Mouse (Mus musculus): ENCODE data around the gene Rad9b.

Rad9b gene

DNA sequence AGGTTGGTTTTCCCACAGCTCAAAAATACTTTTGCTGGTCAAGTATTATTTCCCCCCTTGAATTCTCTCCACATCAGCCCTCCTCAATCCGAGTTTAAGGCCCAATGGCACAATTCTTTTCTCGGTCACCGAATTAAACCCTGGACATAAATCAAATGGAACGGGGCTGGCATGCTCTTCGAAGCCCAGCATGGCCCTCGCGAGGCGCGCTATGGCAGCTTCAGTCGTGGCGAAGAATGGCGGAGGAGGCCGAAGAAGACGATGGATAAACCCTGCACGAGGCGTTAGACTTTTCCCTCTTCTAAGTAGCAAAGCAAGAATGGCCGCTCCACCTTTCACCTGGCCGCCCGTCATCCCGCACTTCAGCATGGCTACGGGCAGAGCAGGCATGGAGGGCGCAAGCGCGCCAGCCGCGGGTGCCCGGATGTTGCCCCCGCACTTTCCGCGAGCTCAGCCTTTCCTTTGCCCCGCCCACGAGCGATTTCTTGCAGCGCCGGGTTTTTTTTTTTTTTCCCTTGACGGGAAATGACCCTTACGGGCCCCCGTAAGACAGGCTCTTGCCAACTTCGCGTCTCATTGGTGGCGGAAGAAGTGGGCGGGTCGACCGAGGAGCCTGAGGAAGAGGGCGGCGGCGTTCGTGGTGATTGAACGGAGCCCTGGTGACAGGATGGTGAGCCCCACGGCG, at the start of gene Rad9b, which contains the start of gene Vps29:
TSS of gene Rad9b (minus strand) at position 427 of the 685 bp plus-strand sequence.
TSS of gene Vps29 (plus strand) at position 563 of the 685 bp plus-strand sequence.
- DNase-seq (ENCODE audit: low read depth, low spot score), result peak; percentile 100

DNA sequence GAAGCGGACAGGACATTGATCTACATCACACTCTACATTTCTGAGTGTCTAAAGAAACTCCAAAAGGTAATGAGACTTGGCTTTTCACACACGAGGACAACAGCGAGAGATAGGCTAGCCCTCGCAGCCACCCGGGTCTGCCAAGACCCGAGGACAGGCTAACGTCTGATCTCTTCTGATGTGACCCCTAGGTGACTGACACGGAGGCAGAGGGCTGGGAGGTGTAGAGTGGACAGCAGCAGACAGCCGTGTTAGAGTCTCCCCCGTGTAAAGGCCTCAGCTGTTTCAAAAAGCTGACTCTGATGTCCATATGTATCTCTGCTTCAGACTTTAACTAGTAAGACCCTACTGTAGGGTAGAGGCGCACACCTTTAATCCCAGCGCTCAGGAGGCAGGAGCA, 49.3 kb upstream of the Rad9b start:
- no peak for DNase-seq (ENCODE audit: low read depth, low spot score)

DNA sequence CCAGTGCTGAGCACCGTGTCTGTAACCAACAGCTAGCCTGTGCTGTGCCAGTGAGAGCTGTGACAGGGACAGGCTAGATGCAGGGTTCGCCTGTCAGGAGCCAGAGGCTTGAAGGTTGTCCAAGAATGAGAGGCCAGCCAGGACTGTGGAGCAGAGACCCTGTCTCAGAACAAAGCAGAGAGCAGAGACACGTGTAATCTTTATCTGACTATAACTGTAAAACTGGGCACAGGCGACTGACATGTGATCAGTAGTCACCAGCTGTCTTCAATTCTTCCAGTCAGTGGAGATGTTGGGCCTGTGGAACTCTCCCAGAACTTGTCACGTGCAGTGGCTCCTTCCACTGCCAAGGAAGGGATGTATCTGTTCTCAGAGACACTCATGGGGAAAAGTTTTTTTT, 48.7 kb upstream of the Rad9b start:
- no peak for DNase-seq (ENCODE audit: low read depth, low spot score)

DNA sequence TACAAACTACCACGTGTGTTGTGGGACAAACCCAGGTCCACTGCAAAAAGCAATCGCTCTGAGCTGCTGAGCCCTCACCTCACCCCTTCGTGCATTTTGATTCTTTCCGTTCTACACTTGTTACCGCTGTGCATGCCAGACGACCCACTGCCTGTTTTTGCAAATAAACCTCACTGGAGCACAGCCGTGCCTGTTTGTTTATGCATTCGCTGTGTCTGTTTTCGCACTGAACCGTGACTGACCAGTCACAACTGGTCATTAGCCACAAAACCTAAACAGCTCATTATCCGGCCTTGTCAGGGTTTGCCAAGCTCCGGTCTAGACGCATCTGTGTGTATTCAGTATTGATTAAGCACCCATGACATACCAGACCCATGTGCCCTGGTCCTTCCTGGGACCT, 48.1 kb upstream of the Rad9b start:
- no peak for DNase-seq (ENCODE audit: low read depth, low spot score)

DNA sequence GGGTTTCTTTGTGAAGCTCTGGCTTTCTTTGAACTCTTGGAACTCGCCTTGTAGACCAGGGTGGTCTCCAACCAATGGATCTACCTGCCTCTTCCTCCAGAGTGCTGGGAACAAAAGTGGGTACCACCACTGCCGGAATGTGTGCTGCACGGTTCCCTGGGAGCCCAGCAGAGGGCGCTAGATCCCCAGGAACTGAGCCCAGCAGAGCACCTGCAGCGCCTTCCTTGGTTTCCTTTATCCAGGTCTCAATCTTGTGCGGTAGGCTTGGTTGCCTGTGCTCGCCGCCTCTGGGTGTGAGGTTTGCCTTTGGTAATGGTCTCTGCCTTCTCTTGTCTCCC, 47.2 kb upstream of the Rad9b start:
- peak; percentile 78 for DNase-seq (ENCODE audit: low read depth, low spot score)

DNA sequence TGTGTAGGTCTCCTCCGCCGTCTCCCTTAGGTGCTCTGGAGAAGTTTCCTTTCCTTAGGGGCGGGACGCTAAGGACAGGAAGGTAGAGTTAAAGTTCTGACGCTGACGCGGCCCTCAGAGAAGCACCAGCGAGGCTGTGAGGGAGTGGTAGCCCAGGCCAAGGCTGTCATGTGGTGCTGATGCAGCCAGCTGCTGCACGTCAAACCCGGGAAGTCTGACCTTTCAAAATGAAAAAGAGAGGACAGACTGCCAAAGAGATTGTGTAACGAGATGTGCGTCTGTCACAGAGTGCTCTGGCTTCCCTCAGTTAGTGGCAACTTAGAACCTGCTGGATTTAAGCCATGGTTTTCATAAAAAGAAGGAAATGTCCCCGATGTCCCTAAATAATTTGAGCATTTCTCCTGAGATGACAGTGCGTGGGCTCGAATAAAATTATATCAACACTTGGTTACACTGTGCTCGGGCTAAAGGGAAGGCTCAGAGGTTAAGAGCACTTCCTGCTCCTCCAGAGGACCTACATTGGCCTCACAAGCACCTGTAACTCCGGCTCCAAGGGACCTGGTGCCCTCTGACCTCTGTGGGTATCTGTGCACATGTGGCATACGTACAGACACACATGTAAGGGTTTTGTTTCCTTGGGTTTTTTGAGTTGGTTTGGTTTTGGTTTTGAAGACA, 46.7 kb upstream of the Rad9b start:
- no peak for DNase-seq (ENCODE audit: low read depth, low spot score)

DNA sequence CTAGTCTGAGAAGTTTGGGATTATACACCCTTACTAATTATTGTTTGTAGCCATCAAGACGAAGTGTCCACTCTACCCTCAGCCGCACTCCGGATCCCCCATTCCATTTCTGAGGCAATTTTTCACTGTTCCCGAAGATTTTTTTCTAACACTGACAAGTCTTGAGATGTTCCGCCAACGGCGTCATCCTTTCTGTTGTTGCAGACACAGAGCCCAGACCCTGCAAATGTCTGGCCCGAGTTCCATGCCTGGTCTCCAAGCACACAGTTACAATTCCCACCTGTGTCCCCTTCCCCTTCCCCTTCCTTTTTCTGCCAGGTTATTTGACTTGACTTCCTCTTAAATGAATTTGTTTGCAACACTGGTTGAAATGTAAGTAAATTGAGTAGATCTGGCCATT, 45.8 kb upstream of the Rad9b start:
- DNase-seq (ENCODE audit: low read depth, low spot score), result no peak

DNA sequence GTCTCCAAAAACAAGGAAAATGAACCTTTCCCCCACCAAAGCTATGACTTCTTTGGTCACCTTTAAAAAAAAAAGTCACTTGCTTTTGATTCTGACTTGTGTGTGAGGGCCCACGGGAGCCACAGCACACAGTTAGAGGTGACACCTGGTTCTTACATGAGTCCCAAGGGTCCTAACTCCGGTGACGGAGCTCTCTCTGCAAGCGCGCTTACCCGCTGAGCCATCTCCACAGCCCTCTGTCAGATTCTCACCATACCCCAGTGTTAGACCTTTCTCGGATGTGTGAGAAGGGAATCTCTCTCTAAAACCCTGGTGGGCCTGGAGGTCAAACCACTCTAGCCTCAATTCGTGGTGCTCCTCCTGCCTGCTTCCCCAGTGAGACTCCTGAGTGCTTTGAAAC, 43.5 kb upstream of the Rad9b start:
- no peak for DNase-seq (ENCODE audit: low read depth, low spot score)

DNA sequence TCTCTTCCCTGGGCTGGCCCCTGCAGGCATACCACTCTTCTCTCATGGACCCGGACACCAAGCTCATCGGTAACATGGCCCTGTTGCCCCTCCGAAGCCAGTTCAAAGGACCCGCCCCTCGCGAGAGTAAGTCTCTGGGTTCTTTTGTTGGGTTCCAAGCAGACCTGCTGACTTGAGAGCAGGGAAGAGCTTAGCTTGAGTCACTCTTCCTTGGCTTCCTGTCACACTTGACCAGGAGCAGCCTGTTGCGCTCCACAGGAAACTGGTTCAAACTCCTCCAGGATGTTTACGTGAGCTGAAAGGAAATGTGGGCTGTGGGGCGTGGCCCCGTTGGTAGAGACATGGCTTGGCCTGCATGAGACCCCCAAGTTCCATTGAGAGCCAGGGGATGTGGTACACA, 42.8 kb upstream of the Rad9b start:
- DNase-seq (ENCODE audit: low read depth, low spot score), result peak; percentile 87

DNA sequence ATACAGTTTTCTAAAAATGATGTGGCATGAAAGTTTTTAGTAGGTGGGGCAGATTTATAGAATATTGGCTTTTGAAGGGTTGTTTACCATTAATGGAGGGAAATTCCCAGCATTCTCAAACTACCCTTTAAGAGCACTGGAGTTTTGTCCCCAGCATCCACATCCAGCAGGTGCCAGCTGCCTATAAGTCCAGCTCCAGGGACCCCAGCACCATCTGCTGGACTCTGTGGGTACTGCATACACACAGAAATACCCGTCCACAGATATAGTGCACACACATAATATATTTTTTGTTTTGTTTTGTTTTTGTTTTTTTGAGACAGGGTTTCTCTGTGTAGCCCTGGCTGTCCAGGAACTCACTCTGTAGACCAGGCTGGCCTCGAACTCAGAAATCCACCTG, 39.9 kb upstream of the Rad9b start:
- peak; percentile 76 for DNase-seq (ENCODE audit: low read depth, low spot score)

DNA sequence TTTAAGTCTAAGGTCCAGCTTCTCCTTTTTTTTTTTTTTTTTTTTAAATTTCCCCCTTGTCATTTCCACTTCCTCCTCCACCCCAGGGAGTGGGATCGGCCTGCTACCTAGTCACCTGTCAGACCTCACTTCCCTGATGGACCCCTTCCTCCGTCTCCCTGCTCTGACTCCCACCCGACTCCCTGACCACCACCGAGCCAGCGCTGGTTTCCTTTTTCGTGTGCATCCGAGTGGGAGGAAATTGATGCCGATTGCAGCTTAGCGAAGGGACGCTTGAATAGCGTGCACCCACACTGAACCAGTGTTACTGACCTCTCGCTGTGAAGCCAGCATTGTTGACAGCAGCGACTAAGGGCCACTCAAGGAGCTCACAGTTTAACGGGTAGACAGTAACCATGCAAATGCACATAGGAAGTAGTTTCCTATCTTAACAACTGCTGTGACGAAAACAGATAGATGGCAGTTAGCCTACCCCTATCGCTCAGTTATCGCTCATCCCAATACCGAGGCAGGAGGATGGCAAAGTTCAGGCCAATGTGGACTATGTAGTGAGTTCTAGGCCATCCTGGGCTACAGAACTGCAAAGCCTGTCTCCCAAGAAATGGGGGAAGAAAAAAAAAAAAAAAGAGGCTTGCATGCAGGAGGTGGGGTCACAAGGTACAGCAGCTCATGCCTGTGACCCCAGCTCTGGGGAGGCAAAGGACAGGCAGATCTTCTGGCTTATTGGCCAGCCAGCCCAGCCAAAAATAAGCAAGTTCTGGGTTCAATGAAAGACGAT, 38.4 kb upstream of the Rad9b start:
- DNase-seq (ENCODE audit: low read depth, low spot score), result no peak

DNA sequence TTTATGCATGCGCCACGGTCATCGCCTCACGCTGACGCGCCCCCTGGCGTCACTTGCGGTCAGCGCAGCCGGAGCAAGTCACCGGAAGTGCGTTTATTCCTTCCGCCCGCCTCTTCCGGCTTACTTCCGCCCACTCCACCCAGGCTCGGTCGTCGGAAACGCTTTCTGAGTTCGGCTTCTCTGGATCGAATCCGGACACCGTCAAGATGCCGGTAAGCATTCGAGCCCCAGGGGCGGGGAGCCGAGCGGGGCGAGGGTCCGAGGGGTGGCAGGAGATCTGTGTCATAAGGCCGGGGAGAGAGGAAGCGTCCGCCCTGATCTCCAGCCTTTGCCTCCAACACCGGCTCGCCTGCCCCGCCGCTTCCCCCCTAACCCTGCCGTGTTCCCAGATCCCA, 37.8 kb upstream of the Rad9b start, which contains the start of gene Arpc3:
TSS of gene Arpc3 (plus strand) at position 93 of the 395 bp plus-strand sequence.
- peak; percentile 87 for DNase-seq (ENCODE audit: low read depth, low spot score)

DNA sequence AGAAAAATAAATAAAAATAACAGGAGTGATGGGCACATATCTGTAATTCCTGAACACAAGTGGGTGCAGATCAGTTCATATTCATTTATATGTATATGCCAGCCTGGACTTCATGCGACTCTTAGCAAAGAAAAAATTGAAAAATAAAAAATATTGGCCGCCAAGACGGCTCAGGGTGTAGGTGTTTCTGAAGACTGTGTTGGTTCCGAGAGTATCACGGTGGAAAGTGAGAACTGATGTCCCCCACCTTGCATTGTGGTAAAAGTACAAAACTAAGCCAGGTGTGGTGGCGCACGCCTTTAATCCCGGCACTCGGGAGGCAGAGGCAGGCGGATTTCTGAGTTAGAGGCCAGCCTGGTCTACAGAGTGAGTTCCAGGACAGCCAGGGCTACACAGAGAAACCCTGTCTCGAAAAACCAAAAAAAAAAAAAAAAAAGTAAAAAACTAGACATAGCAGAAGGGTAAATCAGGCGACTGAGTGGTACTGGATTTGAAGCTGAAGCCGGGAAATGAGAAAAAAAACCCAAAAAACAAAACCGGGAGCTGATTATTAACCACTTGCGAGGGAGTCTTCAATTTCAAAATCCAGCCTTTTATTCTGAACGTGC, 37.2 kb upstream of the Rad9b start:
- no peak for DNase-seq (ENCODE audit: low read depth, low spot score)

DNA sequence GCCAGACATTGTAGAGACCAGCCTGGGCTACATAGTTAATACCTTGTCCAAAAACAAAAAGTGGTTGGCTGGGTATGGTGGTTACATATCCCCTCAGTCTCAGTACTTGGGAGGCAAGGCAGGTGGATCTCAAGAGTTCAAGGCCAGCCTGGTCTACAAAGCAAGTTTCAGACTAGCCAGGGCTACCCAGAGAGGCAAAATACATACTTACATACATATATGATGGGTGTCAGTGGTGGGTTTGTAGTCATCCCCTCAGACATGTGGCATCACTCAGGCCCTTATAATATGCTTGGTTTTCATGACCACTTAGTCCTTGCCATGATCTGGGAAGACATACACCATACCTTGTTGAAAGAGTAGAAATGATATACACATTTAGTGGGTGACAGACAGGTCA, 36.6 kb upstream of the Rad9b start:
- DNase-seq (ENCODE audit: low read depth, low spot score), result no peak

DNA sequence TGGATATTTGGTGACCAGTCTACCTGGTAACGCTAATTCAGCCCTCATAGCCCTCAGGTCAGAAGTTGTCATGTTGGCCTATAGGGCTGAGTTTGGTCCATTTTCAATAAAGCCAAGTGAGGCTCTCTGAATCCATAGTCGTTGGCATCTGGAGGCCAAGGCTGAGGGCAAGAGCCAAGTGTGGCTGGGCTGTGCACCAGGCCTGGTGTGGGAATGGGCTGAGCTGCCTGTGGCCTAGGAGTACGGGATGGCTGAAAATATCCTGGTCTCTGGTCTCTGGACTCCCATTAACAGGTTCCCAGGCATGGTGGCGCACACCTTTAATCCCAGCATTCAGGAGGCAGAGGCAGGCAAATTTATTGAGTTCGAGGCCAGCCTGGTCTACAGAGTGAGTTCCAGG, 36.0 kb upstream of the Rad9b start:
- no peak for DNase-seq (ENCODE audit: low read depth, low spot score)

DNA sequence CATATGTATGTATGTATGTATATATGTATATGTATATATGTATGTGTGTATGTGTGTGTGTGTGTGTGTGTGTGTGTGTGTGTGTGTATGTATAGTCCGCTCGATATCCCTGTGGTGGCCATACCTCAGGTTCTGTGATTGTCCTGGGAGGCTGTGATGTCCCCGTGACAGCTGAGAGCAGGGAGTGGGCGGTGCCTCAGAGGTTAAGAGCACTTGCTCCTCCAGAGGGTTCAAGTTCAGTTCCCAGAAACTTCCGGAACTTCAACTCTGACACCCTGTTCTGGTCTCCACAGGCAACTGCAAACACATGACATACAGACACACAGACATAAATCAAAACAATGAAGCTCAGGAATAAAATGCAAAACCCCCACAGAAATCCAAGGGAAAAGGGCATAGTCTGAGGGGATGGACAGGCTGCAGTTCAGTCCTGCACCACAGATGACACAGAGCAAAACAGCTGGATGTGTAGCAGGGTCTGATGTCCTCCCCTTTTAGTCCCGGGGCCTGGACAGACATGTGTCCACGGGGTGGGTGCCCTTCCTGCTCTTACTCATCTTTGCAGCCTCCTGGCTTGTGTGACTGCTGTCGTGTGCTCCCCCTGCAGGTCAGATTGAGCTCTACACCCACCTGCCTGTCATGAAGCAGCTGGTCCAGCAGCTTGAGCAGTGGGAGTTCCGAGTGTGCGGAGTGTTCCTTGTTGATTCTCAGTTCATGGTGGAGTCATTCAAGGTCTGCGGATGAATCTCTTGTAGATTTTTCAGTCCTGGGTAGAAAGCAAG, 25.5 kb upstream of the Rad9b start:
- peak; percentile 88 for DNase-seq (ENCODE audit: low read depth, low spot score)

DNA sequence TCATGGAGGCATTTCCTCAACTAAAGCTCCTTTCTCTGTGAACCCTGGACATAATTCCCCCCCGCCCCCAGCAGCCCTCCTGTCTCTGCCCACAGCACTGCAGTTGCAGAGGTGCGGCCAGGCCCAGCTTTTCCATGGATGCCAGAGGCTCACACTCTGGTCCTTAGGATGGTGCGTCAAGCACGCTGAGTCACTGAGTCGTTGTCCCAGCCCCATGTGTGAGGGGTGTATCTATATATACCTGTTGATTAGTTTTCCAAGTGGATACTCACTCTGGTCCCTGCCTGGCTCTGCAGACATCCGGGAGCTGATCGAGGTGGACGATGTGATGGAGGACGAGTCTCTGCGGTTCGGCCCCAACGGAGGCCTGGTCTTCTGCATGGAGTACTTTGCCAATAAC, 24.1 kb upstream of the Rad9b start:
- DNase-seq (ENCODE audit: low read depth, low spot score), result no peak

DNA sequence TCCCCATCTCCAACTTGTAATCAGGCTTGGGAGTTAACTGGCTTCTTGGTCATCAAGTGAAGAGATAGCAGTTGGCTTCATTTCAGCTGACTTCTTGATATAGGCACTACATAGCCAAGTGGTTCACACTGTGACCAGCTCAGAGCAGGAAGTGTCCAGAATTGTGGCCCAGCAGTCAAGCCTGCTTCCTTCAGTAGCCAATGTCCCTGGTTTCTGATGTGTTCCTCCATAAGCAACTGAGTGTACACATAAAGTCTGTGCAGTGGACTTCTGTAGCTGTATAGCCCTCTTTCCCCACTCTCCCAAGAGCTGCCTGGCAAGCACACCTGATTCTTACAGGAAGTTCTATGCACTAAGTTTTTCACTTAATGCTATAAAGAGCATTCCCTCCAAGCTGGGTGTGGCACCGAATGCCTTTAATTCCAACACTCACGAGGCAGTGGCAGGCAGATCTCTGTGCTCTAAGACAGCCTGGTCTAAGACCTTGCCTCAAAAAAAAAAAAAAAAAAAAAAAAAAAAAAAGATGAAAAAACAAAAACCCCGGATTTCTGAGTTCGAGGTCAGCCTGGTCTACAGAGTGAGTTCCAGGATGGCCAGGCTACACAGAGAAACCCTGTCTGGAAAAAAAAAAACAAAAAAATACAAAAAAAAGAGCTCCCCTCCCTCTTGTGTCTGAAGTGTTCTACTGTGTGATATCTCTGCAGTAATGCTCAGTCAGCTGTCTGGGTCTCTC, 23.2 kb upstream of the Rad9b start:
- peak; percentile 81 for DNase-seq (ENCODE audit: low read depth, low spot score)

DNA sequence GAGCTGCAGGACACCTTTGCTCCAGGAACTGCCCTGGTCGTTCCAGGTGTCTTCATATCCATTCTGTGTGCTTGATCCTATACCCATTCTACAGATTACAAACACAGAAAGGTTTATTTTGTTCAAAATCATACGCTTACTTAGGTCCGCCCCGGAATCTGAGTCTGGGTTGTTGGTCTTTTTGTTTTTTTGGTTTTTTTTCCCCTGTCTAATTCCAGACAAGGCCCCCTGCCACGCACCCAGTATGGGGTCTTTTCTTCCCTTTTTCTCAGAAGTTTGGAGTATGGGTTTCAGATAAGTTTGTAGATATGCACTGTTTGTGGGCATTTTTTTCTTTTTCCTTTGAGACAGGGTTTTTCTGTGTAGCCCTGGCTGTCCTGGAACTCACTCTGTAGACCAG, 18.8 kb upstream of the Rad9b start:
- peak; percentile 36 for DNase-seq (ENCODE audit: low read depth, low spot score)

DNA sequence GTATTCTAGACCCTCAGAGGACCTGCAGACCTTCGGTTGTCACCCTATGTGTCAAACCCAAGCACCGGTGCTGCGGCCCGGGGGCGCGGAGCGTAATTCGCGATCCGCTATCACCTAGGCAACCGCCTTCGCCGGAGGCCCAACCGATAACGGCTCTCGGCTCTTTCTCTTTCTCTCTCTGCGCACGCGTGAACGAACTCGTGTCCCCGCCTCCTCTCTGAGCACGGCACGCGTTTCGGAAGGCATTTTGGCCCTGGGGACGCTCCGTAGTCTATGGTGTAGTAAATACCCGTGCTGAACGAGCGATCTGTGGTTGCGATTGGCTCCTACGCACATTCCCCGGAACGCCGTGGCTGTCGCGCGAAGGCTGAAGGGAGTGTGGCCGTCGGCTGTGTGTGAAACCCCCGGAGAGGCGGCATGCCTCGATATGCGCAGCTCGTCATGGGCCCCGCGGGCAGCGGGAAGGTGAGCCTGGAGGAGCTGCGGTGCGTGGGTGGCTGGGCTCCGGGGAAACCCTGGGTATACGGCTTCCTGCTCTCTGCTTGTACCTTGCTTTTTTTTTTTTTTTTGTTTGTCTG, 18.2 kb upstream of the Rad9b start, which contains the start of gene Fam216a:
TSS of gene Fam216a (minus strand) at position 173 of the 578 bp plus-strand sequence.
- DNase-seq (ENCODE audit: low read depth, low spot score), result peak; percentile 100

Data from R1 (cell line).